In genomic region chr10:20398224-20398623, GRCm38 (mm10) we compare ENCODE assay signal across 13 mouse cellular contexts. TPM values are rescaled to one million over a fixed set of nuclear protein-coding genes. Genes with fewer than 3 reads are reported as not detected.
DNase-seq lines count a peak whose midpoint lies in the region; ATAC-seq lines count a peak whose summit lies in the region.
"Had no signal": no experiment of that assay in that cellular context is flagged by ENCODE, and none has a peak within 500 bp of the region (broad histone marks: within the 10 kb centered on the region; RNA-seq: fewer than 3 reads in every experiment).

No protein-coding gene starts in this region.

- 0 out of 2 replicates have a peak overlapping the region, but pooled peaks have one; percentile 22 for H3K27ac ChIP-seq in heart, embryonic 11.5 days (ENCODE audit: low read depth, low read length)
- 0 out of 2 replicates have a peak overlapping the region, but pooled peaks have one; percentile 17 for H3K27ac ChIP-seq in intestine, embryonic 16.5 days (ENCODE audit: low read length)
- peak overlapping the region; percentile 79 for H3K27ac ChIP-seq in stomach, embryonic 16.5 days (ENCODE audit: low read length)
- H3K27ac ChIP-seq: embryonic facial prominence, embryonic 12.5 days; hindbrain, postnatal 0 days; liver, embryonic 13.5 days had no signal

- DNase-seq in heart, adult 9 months (ENCODE audit: low spot score in 2 of 2) = no peak
- peak; percentile 8 for DNase-seq in spleen, adult 12 weeks (ENCODE audit: low spot score)
- no peak for DNase-seq in spleen, postnatal 4 days (ENCODE audit: low spot score in 2 of 2)
- no peak for DNase-seq in layer of hippocampus, postnatal 36 days
- DNase-seq in kidney, postnatal 25 days = no peak
- DNase-seq: cerebellum, adult 11 months; liver, embryonic 13.5 days; right cerebral cortex, postnatal 4 days had no signal

- H3K36me3 ChIP-seq in heart, embryonic 11.5 days (ENCODE audit: control insufficient read depth, insufficient read depth, low read length) = 0 out of 2 replicates have a peak, but pooled peaks cover 4% of the 10 kb centered on the region
- H3K36me3 ChIP-seq in intestine, embryonic 16.5 days (ENCODE audit: control insufficient read depth, insufficient read depth, low read length) = no peaks in the 10 kb centered on the region
- H3K36me3 ChIP-seq in stomach, embryonic 16.5 days (ENCODE audit: control insufficient read depth, insufficient read depth, low read length) = no peaks in the 10 kb centered on the region
- H3K36me3 ChIP-seq: embryonic facial prominence, embryonic 12.5 days; liver, embryonic 13.5 days had no signal

- no peaks in the 10 kb centered on the region for H3K9me3 ChIP-seq in heart, embryonic 11.5 days (replicated peaks; ENCODE audit: control insufficient read depth, low read length)
- H3K9me3 ChIP-seq in intestine, embryonic 16.5 days (ENCODE audit: control insufficient read depth, low read length) = no peaks in the 10 kb centered on the region
- H3K9me3 ChIP-seq in stomach, embryonic 16.5 days (replicated peaks; ENCODE audit: control insufficient read depth, low read length) = no peaks in the 10 kb centered on the region
- H3K9me3 ChIP-seq: embryonic facial prominence, embryonic 12.5 days; liver, embryonic 13.5 days had no signal

- 52% methylated on average over 6 of the region's 6 CpGs for WGBS in heart, embryonic 11.5 days (ENCODE audit: insufficient replicate concordance)
- 47% methylated on average over 6 of the region's 6 CpGs for whole genome bisulfite sequencing in intestine, embryonic 16.5 days
- 40% methylated on average over 6 of the region's 6 CpGs for WGBS in stomach, embryonic 16.5 days

- H3K4me1 ChIP-seq in heart, embryonic 11.5 days (ENCODE audit: control insufficient read depth, insufficient read depth, low read length) = peaks cover 8% of the 10 kb centered on the region
- H3K4me1 ChIP-seq in intestine, embryonic 16.5 days (ENCODE audit: control insufficient read depth, insufficient read depth, low read length) = no peaks in the 10 kb centered on the region
- peaks cover 5% of the 10 kb centered on the region for H3K4me1 ChIP-seq in stomach, embryonic 16.5 days (ENCODE audit: control insufficient read depth, insufficient read depth, low read length)

- no peak for ATAC-seq in heart, embryonic 11.5 days (replicated peaks; ENCODE audit: insufficient number of reproducible peaks, low FRiP score, low TSS enrichment)
- no peak for ATAC-seq in intestine, embryonic 16.5 days
- ATAC-seq in stomach, embryonic 16.5 days (ENCODE audit: insufficient read depth, low FRiP score) = 0 out of 2 replicates have a peak, but pooled peaks have one; percentile 29
- ATAC-seq: hindbrain, postnatal 0 days had no signal

- H3K9ac ChIP-seq in heart, embryonic 11.5 days (ENCODE audit: low read depth, low read length) = no peak overlapping the region
- no peak overlapping the region for H3K9ac ChIP-seq in intestine, embryonic 16.5 days (ENCODE audit: low read depth, low read length)
- H3K9ac ChIP-seq in stomach, embryonic 16.5 days (ENCODE audit: low read length) = no peak overlapping the region
- H3K9ac ChIP-seq: embryonic facial prominence, embryonic 12.5 days; liver, embryonic 13.5 days had no signal

- H3K4me2 ChIP-seq in heart, embryonic 11.5 days = peak overlapping the region; percentile 18; the same call in 1 of the 2 replicates
- 0 out of 2 replicates have a peak overlapping the region, but pooled peaks have one; percentile 8 for H3K4me2 ChIP-seq in intestine, embryonic 16.5 days (ENCODE audit: low read depth, low read length)
- H3K4me2 ChIP-seq in stomach, embryonic 16.5 days (ENCODE audit: low read depth, low read length) = peak overlapping the region; percentile 40
- H3K4me2 ChIP-seq: embryonic facial prominence, embryonic 12.5 days; liver, embryonic 13.5 days had no signal

- H3K4me3 ChIP-seq in heart, embryonic 11.5 days (ENCODE audit: low read depth, low read length) = no peak overlapping the region
- no peak overlapping the region for H3K4me3 ChIP-seq in intestine, embryonic 16.5 days (ENCODE audit: low read length)
- H3K4me3 ChIP-seq in stomach, embryonic 16.5 days (replicated peaks; ENCODE audit: low read length) = peak overlapping the region; percentile 3; the same call in 1 of the 2 replicates
- H3K4me3 ChIP-seq: embryonic facial prominence, embryonic 12.5 days; liver, embryonic 13.5 days had no signal

- H3K27me3 ChIP-seq in heart, embryonic 11.5 days (ENCODE audit: control insufficient read depth, insufficient read depth, low read length) = no peaks in the 10 kb centered on the region
- H3K27me3 ChIP-seq in intestine, embryonic 16.5 days (replicated peaks; ENCODE audit: control insufficient read depth, insufficient read depth, low read length) = no peaks in the 10 kb centered on the region
- no peaks in the 10 kb centered on the region for H3K27me3 ChIP-seq in stomach, embryonic 16.5 days (ENCODE audit: control insufficient read depth, insufficient read depth, low read length)
- H3K27me3 ChIP-seq: embryonic facial prominence, embryonic 12.5 days; liver, embryonic 13.5 days had no signal

RNA-seq across cellular contexts. Expression of gene Mtfr2, which starts 50.7 kb away (rescaled TPM):
- polyA plus RNA-seq in heart, embryonic 11.5 days (2014; fragmentation: Nextera tagmentation; extraction: Ambion mirVana) = 1.5 and 2.1 TPM in 2 replicates
- polyA plus RNA-seq in intestine, embryonic 16.5 days (2015; fragmentation: Nextera tagmentation; extraction: Ambion mirVana) = 1.5 and 1.7 TPM in 2 replicates
- 1.5 and 1.6 TPM in 2 replicates for polyA plus RNA-seq in stomach, embryonic 16.5 days (2015; fragmentation: Nextera tagmentation; extraction: Ambion mirVana)
- under 1 TPM; 0.62 to 0.99 TPM for total RNA-seq in layer of hippocampus, postnatal 36 days (2021)
- total RNA-seq: hindbrain, postnatal 0 days had no signal

Comparison
In these comparisons a context has a peak if more than half of its experiments do, and no peak if none do; other contexts are left out.
1. H3K27ac ChIP-seq: peak in every context shown above with its lines; median percentile 79 in stomach, embryonic 16.5 days; 22 in heart, embryonic 11.5 days; 17 in intestine, embryonic 16.5 days.